Mouse (Mus musculus) hindbrain, embryonic 13.5 days (tissue): ENCODE data around the gene Mrgprg. TPM values are rescaled to one million over a fixed set of nuclear protein-coding genes. Genes with fewer than 3 reads are reported as not detected.

ENCODE experiments used
- ATAC-seq: fragments of 200-750 bp; cut with Nextera tagmentation; 2 replicates; pipeline ENCODE4 v1.8.0; 2017; ENCODE audit warnings: moderate TSS enrichment; ENCODE audit not compliant: low FRiP score
- H3K27ac ChIP-seq: fragments of 300-500 bp; sonication (generic); 2 replicates; pipeline ENCODE4 v1.5.1; 2015; ENCODE audit warnings: inconsistent platforms, mild to moderate bottlenecking, moderate library complexity
- H3K27me3 ChIP-seq: fragments of 300-500 bp; sonication (generic); 2 replicates; pipeline ENCODE4 v1.6.1; 2015; ENCODE audit warnings: mild to moderate bottlenecking, inconsistent platforms
- H3K36me3 ChIP-seq: fragments of 300-500 bp; sonication (generic); 2 replicates; pipeline ENCODE4 v1.6.1; 2015; ENCODE audit warnings: mild to moderate bottlenecking, inconsistent platforms
- H3K4me1 ChIP-seq: fragments of 300-500 bp; sonication (generic); replicated peaks from 2 replicates; pipeline ENCODE4 v1.6.1; 2015; ENCODE audit warnings: inconsistent platforms
- H3K4me2 ChIP-seq: fragments of 300-500 bp; sonication (generic); 2 replicates; pipeline ENCODE4 v1.6.1; 2015; ENCODE audit warnings: inconsistent platforms, mild to moderate bottlenecking, moderate library complexity
- H3K4me3 ChIP-seq: fragments of 300-500 bp; sonication (generic); 2 replicates; pipeline ENCODE4 v1.5.1; 2015; ENCODE audit warnings: mild to moderate bottlenecking, inconsistent platforms
- H3K9ac ChIP-seq: fragments of 300-500 bp; sonication (generic); 2 replicates; pipeline ENCODE4 v1.6.1; 2015; ENCODE audit warnings: mild to moderate bottlenecking, inconsistent platforms
- H3K9me3 ChIP-seq: fragments of 300-500 bp; sonication (generic); 2 replicates; pipeline ENCODE4 v1.6.1; 2016; ENCODE audit warnings: inconsistent platforms
- WGBS: fragments of 180-500 bp; shearing (Covaris S2); methylation state at CpG from one replicate; pipeline ENCODE4 v1.1.7; 2015; 5-methylcytosine and 5-hydroxymethylcytosine counted together
- microRNA-seq: library from miRNA; unstranded; fragments of <30 nt; microRNA quantifications from one replicate; pipeline ENCODE4, GENCODE M21; 2016
- polyA plus RNA-seq: library from polyadenylated mRNA; unstranded; fragments of >200 nt; fragmentation: Nextera tagmentation; extraction: Ambion mirVana; gene quantifications from 2 replicates; pipeline ENCODE4 v1.2.1, GENCODE M21; 2015

Gene Mrgprg
- polyA plus RNA-seq, 1 experiment from 2014 or later, result not detected

GRCm38 (mm10) chr7:143723841-143724240 lies 43.0 kb downstream of the Mrgprg start:
- Histone ChIP-seq H3K36me3 (0 out of 2 replicates have a peak, but pooled peaks cover 5% of the 10 kb centered on the region), H3K4me3 (no peak overlapping the region), H3K27me3 (no peaks in the 10 kb centered on the region), H3K4me2 (no peak overlapping the region), H3K27ac (no peak overlapping the region), H3K9ac (no peak overlapping the region), H3K4me1 (peaks cover 25% of the 10 kb centered on the region), H3K9me3 (no peaks in the 10 kb centered on the region)
- 93% methylated on average over 4 of the region's 4 CpGs for WGBS
- ATAC-seq, result no peak

DNA sequence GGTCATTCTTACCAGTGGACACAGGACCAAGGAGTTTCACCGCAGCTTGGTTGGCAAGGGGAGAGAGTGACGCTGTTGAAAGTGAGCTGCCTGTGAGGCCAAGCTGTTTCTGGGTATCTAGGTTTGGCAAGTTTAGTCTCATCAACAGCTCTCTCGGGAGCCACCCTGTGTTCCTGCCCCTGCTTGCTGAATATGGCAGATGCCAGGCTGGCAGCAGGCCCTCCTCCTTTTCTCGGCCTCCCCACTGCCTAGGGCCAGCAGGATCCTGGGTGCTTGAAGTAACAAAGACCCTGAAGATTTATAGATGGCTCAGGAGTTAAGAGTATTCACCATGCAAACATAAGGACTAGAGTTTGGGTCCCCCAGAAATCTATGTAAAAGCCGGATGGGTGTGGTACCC lies 44.1 kb downstream of the Mrgprg start:
- Histone ChIP-seq H3K27ac (no peak overlapping the region), H3K9ac (no peak overlapping the region), H3K36me3 (0 out of 2 replicates have a peak, but pooled peaks cover 5% of the 10 kb centered on the region), H3K4me3 (no peak overlapping the region), H3K4me1 (peaks cover 29% of the 10 kb centered on the region), H3K9me3 (no peaks in the 10 kb centered on the region), H3K4me2 (no peak overlapping the region), H3K27me3 (no peaks in the 10 kb centered on the region)
- no peak for ATAC-seq
- 82% methylated on average over 5 of the region's 5 CpGs for WGBS

DNA sequence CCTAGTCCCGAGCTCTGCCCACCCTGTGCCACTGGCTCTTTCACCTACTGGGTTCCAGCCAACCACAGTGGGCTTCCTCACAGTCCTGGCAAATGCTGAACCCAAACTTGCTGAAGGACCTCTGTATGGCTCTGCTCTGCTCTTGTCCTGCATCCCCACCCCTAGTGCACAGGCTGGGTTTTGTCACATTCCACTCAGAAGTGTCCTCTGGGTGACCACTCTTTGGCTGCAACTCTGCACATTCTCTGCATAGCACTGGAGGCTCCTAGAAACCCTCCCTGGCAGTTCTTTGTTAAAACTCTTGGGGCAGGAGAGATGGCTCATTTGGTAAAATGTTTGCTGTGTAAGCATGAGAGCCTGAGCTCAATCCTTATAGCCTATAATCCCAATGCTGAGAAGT lies 49.0 kb downstream of the Mrgprg start:
- no peak overlapping the region for H3K9ac ChIP-seq
- H3K9me3 ChIP-seq, result no peaks in the 10 kb centered on the region
- WGBS, result 72% methylated on average over 1 of the region's 1 CpGs
- peaks cover 33% of the 10 kb centered on the region for H3K36me3 ChIP-seq
- H3K4me1 ChIP-seq, result peaks cover 25% of the 10 kb centered on the region
- no peaks in the 10 kb centered on the region for H3K27me3 ChIP-seq
- no peak for ATAC-seq
- H3K4me2 ChIP-seq, result no peak overlapping the region
- H3K4me3 ChIP-seq, result no peak overlapping the region
- H3K27ac ChIP-seq, result no peak overlapping the region

Small RNA genes lying within 50 kb of the gene (microRNA-seq; reads per million reads assigned to microRNA genes)
- not detected for gene Gm22064

Other genes with a start within 250 kb of the Mrgprg start
- gene Nap1l4, start 217.9 kb downstream of the Mrgprg start, polyA plus RNA-seq, result 340 and 351 TPM in 2 replicates
- gene Cars, start 166.9 kb downstream of the Mrgprg start, polyA plus RNA-seq, result 57.8 and 66.1 TPM in 2 replicates
- gene Tnfrsf26, start 138.3 kb downstream of the Mrgprg start, polyA plus RNA-seq, result 0.28 and 0.36 TPM in 2 replicates
- 4.2 and 4.7 TPM in 2 replicates for gene Tnfrsf22, start 117.3 kb downstream of the Mrgprg start, polyA plus RNA-seq
- gene Tnfrsf23, start 81.1 kb downstream of the Mrgprg start, polyA plus RNA-seq, result 0.76 and 1.2 TPM in 2 replicates
- 27.6 and 31.4 TPM in 2 replicates for gene Osbpl5, start 10.0 kb downstream of the Mrgprg start, polyA plus RNA-seq
- gene Mrgpre, start 17.5 kb upstream of the Mrgprg start, polyA plus RNA-seq, result 3.8 and 4.0 TPM in 2 replicates
- 5.4 and 7.6 TPM in 2 replicates for gene Nadsyn1, start 55.9 kb upstream of the Mrgprg start, polyA plus RNA-seq
- 51.7 and 54.5 TPM in 2 replicates for gene Dhcr7, start 56.2 kb upstream of the Mrgprg start, polyA plus RNA-seq
- not detected in 2 replicates for gene Gm498, start 99.8 kb upstream of the Mrgprg start, polyA plus RNA-seq
- gene Shank2, start 234.9 kb upstream of the Mrgprg start, polyA plus RNA-seq, result 6.5 and 6.8 TPM in 2 replicates